Mouse (Mus musculus) midbrain, embryonic 13.5 days (tissue): ENCODE measurements around the gene Rps6kb2. TPM values are rescaled to one million over a fixed set of nuclear protein-coding genes. Genes with fewer than 3 reads are reported as not detected.

Source experiments
- ATAC-seq: fragments of 200-750 bp; cut with Nextera tagmentation; 2 replicates; pipeline ENCODE4 v1.8.0; 2017; ENCODE audit warnings: mild to moderate bottlenecking, moderate TSS enrichment, moderate library complexity
- H3K27ac ChIP-seq: fragments of 300-500 bp; sonication (generic); 2 replicates; pipeline ENCODE4 v1.5.1; 2015; ENCODE audit warnings: inconsistent platforms, mild to moderate bottlenecking, moderate library complexity
- H3K27me3 ChIP-seq: fragments of 300-500 bp; sonication (generic); 2 replicates; pipeline ENCODE4 v1.6.1; 2015; ENCODE audit warnings: mild to moderate bottlenecking, inconsistent platforms
- H3K36me3 ChIP-seq: fragments of 300-500 bp; sonication (generic); 2 replicates; pipeline ENCODE4 v1.6.1; 2015; ENCODE audit warnings: mild to moderate bottlenecking, inconsistent platforms
- H3K4me1 ChIP-seq: fragments of 300-500 bp; sonication (generic); replicated peaks from 2 replicates; pipeline ENCODE4 v1.6.1; 2015; ENCODE audit warnings: inconsistent platforms
- H3K4me2 ChIP-seq: fragments of 300-500 bp; sonication (generic); replicated peaks from 2 replicates; pipeline ENCODE4 v1.6.1; 2015; ENCODE audit warnings: moderate library complexity, mild to moderate bottlenecking, inconsistent platforms
- H3K4me3 ChIP-seq: fragments of 300-500 bp; sonication (generic); replicated peaks from 2 replicates; pipeline ENCODE4 v1.5.1; 2015; ENCODE audit warnings: mild to moderate bottlenecking, inconsistent platforms
- H3K9ac ChIP-seq: fragments of 300-500 bp; sonication (generic); replicated peaks from 2 replicates; pipeline ENCODE4 v1.6.1; 2015; ENCODE audit warnings: mild to moderate bottlenecking, inconsistent platforms
- H3K9me3 ChIP-seq: fragments of 300-500 bp; sonication (generic); 2 replicates; pipeline ENCODE4 v1.6.1; 2016; ENCODE audit warnings: mild to moderate bottlenecking, inconsistent platforms
- WGBS: fragments of 180-500 bp; shearing (Covaris S2); methylation state at CpG from one replicate; pipeline ENCODE4 v1.1.7; 2015; 5-methylcytosine and 5-hydroxymethylcytosine counted together
- polyA plus RNA-seq: library from polyadenylated mRNA; unstranded; fragments of >200 nt; fragmentation: Nextera tagmentation; extraction: Ambion mirVana; gene quantifications from 2 replicates; pipeline ENCODE4 v1.2.1, GENCODE M21; 2015

The Rps6kb2 gene
- polyA plus RNA-seq, 1 experiment from 2014 or later, result 62.9 TPM

DNA sequence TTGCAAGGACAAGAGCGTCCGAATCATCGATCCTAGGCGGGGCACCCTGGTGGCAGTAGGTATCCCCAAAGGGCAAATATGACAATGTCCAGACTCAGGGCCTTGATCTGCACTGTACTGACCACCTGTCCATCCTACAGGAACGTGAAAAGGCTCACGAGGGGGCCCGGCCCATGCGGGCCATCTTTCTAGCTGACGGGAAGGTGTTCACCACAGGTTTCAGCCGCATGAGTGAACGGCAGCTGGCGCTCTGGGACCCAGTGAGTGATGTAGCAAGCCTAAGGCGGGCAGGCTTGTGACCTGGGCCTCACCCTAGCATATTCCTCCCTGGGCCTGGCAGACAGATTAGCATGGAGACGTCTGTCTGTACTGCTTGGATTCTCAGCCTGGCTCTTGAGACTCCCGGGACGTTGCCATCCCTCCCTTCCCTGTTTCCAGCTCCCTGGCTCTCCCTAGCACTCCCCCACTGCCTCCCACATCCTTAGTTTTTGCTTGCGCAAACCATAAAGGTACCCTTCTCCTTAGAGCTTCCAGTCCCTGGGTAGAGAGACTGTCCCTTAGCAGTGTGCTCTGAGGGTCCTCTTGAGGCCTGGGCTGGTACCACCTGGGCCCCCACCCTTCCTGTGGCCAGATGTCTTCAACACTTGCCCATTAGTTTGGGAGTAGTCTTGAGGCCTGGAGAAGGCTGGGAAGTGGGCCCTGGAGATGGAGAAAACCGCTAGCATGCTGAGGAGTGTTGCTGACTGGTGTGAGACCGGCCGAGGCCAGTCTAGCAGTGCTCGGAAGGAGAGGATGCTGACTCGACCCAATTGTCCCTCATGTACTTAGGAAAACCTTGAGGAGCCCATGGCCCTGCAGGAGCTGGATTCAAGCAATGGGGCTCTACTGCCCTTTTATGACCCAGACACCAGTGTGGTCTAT, 12.3 kb downstream of the Rps6kb2 start:
- no peak for ATAC-seq
- Histone ChIP-seq H3K27ac (no peak overlapping the region), H3K9me3 (no peaks in the 10 kb centered on the region), H3K27me3 (no peaks in the 10 kb centered on the region), H3K4me3 (no peak overlapping the region), H3K9ac (no peak overlapping the region), H3K36me3 (peaks cover 46% of the 10 kb centered on the region), H3K4me1 (peaks cover 35% of the 10 kb centered on the region), H3K4me2 (no peak overlapping the region)
- 91% methylated on average over 22 of the region's 22 CpGs for WGBS

DNA sequence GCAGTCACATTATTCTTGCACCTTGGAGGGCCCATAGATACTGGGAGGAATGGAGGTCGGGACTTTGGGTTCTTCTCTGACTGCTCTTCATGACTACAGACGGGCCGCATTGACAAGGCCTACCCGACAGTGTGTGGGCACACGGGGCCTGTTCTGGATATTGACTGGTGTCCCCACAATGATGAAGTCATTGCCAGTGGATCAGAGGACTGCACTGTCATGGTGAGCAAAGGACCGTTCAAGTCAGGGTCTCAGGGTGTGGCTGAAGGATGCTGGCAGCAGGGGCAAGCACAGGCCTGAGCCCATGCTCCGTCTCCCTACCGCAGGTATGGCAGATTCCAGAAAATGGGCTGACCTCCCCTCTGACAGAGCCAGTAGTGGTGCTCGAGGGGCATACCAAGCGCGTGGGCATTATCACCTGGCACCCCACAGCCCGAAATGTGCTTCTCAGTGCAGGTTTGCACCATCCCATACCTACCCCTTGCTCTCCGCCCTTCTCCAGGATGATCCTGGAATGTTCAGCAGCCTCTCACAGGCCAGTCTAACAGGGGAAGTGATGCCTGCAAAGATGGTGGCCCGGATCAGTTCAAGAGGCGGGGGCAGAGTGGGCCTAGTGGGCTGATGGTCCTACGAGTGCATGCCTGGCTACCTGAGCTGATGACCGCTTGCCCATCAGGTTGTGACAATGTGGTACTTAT, 13.2 kb downstream of the Rps6kb2 start:
- ATAC-seq, result no peak
- H3K27ac ChIP-seq, result no peak overlapping the region
- H3K27me3 ChIP-seq, result no peaks in the 10 kb centered on the region
- peaks cover 35% of the 10 kb centered on the region for H3K4me1 ChIP-seq
- H3K4me3 ChIP-seq, result peak overlapping the region; percentile 90
- 95% methylated on average over 17 of the region's 17 CpGs for WGBS
- no peaks in the 10 kb centered on the region for H3K9me3 ChIP-seq
- no peak overlapping the region for H3K9ac ChIP-seq
- H3K36me3 ChIP-seq, result peaks cover 39% of the 10 kb centered on the region
- H3K4me2 ChIP-seq, result 0 out of 2 replicates have a peak overlapping the region, but pooled peaks have one; percentile 94

DNA sequence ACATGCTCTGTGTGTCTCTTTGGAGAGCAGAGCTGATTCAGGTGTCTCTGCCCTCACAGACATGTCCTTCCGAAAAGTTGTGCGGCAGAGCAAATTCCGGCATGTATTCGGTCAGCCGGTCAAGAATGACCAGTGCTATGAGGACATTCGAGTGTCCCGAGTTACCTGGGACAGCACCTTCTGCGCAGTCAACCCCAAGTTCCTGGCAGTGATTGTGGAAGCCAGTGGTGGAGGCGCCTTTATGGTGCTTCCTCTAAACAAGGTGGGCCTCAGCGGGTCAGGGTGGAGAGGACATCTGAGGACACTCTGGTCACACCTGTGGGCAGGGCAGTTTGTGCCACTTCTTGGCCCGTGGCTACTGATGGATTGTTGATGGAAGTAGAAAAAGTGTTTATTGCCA, 13.9 kb downstream of the Rps6kb2 start:
- 91% methylated on average over 11 of the region's 11 CpGs for WGBS
- Histone ChIP-seq H3K27ac (peak overlapping the region; percentile 54; the same call in 1 of the 2 replicates), H3K4me1 (peaks cover 35% of the 10 kb centered on the region), H3K9ac (peak overlapping the region; percentile 92), H3K36me3 (peaks cover 39% of the 10 kb centered on the region), H3K27me3 (no peaks in the 10 kb centered on the region), H3K4me3 (peak overlapping the region; percentile 90), H3K4me2 (peak overlapping the region; percentile 94), H3K9me3 (no peaks in the 10 kb centered on the region)
- no peak for ATAC-seq

DNA sequence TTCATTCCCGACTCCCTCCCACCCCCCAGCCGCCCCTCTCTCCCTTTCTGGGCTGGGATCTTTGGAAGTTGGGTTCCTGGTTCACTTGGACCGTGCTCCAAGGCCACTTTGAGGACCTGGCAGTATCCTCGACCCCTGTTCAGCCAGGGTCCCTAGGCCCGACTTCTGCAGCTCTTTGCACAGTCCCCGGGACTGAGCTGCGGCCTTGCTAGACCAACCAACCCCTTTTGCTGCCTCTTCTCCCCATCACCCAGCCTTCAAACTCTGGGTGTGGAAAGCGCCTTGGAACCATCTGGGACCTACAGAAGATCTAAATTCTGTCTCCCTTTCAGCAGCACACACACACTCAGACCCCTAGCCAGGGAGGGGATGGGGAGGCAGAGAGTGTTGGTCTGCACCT, 14.3 kb downstream of the Rps6kb2 start:
- H3K27ac ChIP-seq, result peak overlapping the region; percentile 54
- H3K4me3 ChIP-seq, result peak overlapping the region; percentile 90
- H3K36me3 ChIP-seq, result peaks cover 37% of the 10 kb centered on the region
- no peaks in the 10 kb centered on the region for H3K9me3 ChIP-seq
- ATAC-seq, result no peak; the same call in 1 of the 2 replicates
- 4% methylated on average over 8 of the region's 8 CpGs for WGBS
- H3K9ac ChIP-seq, result peak overlapping the region; percentile 92
- peaks cover 35% of the 10 kb centered on the region for H3K4me1 ChIP-seq
- H3K27me3 ChIP-seq, result no peaks in the 10 kb centered on the region
- H3K4me2 ChIP-seq, result peak overlapping the region; percentile 94

DNA sequence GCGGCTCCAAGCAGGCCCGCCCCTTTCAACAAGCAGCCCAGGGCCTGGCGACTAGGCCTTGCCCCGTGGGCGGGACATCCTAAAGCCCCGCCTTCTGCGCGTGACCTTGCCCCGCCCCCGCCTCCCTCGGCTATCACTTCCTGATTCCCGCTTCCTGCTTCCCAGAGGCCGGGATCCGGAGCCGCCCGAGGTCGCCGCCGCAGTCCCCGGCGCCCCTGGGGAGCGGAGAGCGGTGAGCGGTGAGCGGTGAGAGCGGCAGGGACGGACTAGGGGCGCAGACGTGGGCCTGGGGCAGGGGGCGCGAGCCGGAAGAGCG, 14.7 kb downstream of the Rps6kb2 start, which contains the start of gene Coro1b:
Coro1b (plus strand) TSS at position 129 of the 316 bp plus-strand sequence.
- Histone ChIP-seq H3K4me1 (peaks cover 35% of the 10 kb centered on the region), H3K27me3 (no peaks in the 10 kb centered on the region), H3K36me3 (peaks cover 34% of the 10 kb centered on the region), H3K4me2 (peak within 1 kb of the TSS; percentile 94), H3K9me3 (no peaks in the 10 kb centered on the region), H3K4me3 (peak within 1 kb of the TSS; percentile 90), H3K27ac (peak within 1 kb of the TSS; percentile 54), H3K9ac (peak within 1 kb of the TSS; percentile 92)
- WGBS, result under 1% methylated on average over 33 of the region's 33 CpGs
- peak; percentile 97 for ATAC-seq

DNA sequence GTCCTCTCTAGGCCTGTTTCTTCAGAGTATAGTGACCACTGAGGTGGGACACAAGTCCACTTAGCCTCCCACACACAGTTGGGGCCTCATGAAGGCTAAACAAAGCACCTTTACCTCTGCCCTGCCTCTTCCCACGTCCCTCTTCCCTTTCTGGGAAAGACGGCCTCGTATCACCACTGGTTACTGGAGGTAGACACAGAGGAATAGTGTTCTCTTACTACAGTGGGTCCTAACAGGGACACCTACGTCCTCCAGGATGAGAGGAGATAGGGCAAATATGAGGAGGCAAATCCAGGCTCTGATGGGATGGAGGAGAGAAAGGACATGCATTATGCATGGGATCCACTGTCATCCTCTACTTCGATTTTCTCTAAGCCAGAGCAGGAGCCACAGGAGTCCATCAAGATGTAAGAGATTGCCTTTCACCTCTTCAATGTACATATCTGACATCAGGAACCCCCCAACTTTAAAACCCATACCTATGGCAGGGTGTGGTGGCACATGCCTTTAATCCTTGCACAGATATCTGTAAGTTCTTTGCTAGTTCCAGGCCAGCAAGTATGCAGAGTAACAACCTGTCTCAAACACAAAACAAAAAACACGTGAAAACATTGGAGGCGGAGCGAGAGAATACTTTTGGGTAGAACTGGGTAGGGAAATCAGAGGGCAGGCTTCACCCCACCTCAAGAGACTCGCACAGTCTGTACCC, 15.2 kb downstream of the Rps6kb2 start:
- peaks cover 28% of the 10 kb centered on the region for H3K36me3 ChIP-seq
- peak overlapping the region; percentile 90 for H3K4me3 ChIP-seq
- peak overlapping the region; percentile 92 for H3K9ac ChIP-seq
- WGBS, result 31% methylated on average over 9 of the region's 9 CpGs
- H3K4me1 ChIP-seq, result peaks cover 35% of the 10 kb centered on the region
- peak overlapping the region; percentile 94 for H3K4me2 ChIP-seq
- peak overlapping the region; percentile 44; the same call in 1 of the 2 replicates for H3K27ac ChIP-seq
- no peaks in the 10 kb centered on the region for H3K27me3 ChIP-seq
- no peaks in the 10 kb centered on the region for H3K9me3 ChIP-seq
- peak; percentile 51 for ATAC-seq

DNA sequence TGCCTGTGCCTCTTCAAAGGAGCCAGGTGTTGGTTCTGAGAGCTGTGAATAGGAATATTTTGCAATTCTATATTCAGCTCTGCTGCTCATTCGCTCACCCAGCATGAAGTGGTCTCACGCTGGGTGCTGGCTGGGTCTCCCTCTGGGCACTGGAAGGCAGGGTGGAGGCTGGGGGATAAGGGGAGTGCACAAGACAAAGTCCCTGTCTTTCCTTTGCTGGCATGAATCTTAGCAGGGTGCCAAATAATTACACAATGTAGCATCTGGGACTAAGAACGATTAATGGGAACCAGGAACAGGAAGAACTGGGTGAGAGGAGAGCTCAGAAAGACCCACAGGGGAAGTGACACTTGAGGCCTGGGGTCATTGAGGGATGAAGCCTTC, 16.1 kb downstream of the Rps6kb2 start:
- Histone ChIP-seq H3K27me3 (no peaks in the 10 kb centered on the region), H3K4me1 (peaks cover 35% of the 10 kb centered on the region), H3K9me3 (no peaks in the 10 kb centered on the region), H3K4me3 (no peak overlapping the region), H3K4me2 (no peak overlapping the region), H3K36me3 (peaks cover 20% of the 10 kb centered on the region), H3K9ac (no peak overlapping the region), H3K27ac (no peak overlapping the region)
- 50% methylated on average over 3 of the region's 3 CpGs for WGBS
- ATAC-seq, result no peak

DNA sequence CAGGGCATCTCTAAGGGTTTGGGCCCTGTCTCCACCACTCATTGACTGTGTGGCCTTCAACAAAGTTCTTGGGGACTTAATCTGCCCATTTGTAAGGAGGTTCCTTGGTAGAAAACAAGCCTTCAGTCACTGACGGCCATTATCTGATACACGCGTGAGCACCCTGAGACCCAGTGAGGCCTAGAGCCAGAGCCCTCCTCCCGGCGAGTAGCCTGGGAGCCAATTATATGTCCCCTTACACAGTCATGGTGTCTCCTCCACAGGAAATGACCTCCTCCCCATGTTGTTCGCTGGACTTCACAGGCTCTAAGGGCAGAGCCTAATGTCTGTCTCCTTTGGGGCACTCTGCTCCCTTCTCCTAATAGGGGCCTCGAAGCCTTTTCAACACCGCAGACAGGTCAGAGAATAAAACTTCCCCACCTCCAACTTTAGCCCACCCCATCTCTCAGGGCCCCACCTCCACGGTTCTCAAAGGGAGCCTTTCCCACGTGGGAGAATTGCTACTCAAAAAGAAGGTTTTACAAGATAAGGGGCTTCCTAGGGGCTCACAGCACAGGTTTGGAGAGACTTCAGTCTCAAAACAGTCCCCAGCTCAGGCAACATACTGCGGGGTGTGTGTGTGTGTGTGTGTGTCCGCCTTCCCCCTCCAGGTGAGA, 16.7 kb downstream of the Rps6kb2 start:
- Histone ChIP-seq H3K27ac (no peak overlapping the region), H3K27me3 (no peaks in the 10 kb centered on the region), H3K36me3 (peaks cover 16% of the 10 kb centered on the region), H3K4me3 (no peak overlapping the region), H3K9me3 (no peaks in the 10 kb centered on the region), H3K9ac (no peak overlapping the region), H3K4me2 (no peak overlapping the region), H3K4me1 (peaks cover 35% of the 10 kb centered on the region)
- WGBS, result 60% methylated on average over 12 of the region's 12 CpGs
- ATAC-seq, result no peak

DNA sequence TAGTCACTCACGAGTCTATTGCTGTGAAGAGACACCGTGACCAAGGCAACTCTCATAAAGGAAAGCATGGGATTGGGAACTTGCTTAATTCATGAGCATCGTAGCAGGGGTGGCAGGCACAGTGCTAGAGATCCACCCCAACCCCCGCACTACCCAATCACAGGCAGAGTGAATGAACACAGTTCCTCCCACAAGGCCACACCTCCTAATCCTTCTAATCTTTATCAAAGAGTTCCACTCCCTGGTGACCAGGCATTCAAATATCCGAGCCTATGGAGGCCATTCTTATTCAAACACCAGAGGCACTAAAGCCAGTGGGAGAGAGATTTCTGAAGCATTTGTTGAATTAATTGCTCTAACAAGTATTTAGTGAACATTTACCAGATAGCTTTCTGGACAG, 17.2 kb downstream of the Rps6kb2 start:
- 80% methylated on average over 5 of the region's 5 CpGs for WGBS
- no peak overlapping the region for H3K27ac ChIP-seq
- H3K4me3 ChIP-seq, result no peak overlapping the region
- ATAC-seq, result no peak
- peaks cover 32% of the 10 kb centered on the region for H3K4me1 ChIP-seq
- no peak overlapping the region for H3K4me2 ChIP-seq
- H3K9ac ChIP-seq, result no peak overlapping the region
- peaks cover 11% of the 10 kb centered on the region for H3K36me3 ChIP-seq
- H3K27me3 ChIP-seq, result no peaks in the 10 kb centered on the region
- no peaks in the 10 kb centered on the region for H3K9me3 ChIP-seq

DNA sequence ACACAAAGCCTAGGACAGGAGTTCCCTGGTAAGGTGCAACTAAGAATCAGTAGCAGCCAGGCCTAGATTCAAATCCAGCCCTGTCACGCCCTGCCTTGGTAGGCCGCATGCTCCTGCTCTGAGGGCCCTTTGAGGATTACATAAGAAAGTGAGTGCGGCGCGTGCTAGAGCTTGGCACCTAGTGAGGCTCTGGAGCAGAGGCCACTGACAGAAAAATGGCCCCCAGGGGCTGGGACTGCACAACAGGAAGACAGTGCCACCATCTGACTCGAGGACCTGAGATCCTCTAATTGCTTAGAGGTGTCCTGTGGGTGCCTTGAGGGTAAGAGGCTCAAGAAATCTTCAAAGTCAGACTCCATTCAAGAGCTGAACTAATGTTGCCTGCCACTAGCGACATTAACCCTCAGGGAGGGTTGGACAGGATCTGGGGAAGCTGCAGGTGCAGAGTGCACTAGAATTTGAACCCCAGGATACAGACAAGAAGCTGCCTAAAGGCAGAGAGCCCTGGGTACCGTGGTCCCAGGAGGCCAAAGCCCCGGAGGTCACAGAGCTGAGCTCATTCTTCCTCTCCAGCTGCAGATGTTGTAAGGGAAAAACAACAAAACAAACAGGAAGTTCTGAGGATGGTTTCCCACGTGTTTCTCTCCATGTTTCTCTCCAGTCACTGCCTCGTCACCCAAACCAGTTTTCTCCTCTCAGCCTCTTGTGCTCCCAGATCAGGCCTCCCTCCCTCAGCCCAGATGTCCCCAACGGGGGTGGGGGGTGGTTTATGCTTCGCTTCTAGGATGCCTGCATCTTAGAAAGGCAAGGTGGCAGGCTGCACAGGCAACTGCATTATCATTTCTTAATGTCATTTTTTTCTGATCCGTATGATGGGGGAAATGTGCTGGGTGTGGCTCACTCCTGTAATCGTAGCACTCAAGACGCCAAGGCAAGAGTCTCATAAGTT, 18.3 kb downstream of the Rps6kb2 start:
- H3K9me3 ChIP-seq, result no peaks in the 10 kb centered on the region
- no peak for ATAC-seq
- peaks cover 21% of the 10 kb centered on the region for H3K4me1 ChIP-seq
- 86% methylated on average over 16 of the region's 16 CpGs for WGBS
- no peak overlapping the region for H3K4me2 ChIP-seq
- H3K27ac ChIP-seq, result no peak overlapping the region
- H3K4me3 ChIP-seq, result no peak overlapping the region
- H3K36me3 ChIP-seq, result no peaks in the 10 kb centered on the region
- H3K9ac ChIP-seq, result no peak overlapping the region
- no peaks in the 10 kb centered on the region for H3K27me3 ChIP-seq
